In the genomic region with DNA sequence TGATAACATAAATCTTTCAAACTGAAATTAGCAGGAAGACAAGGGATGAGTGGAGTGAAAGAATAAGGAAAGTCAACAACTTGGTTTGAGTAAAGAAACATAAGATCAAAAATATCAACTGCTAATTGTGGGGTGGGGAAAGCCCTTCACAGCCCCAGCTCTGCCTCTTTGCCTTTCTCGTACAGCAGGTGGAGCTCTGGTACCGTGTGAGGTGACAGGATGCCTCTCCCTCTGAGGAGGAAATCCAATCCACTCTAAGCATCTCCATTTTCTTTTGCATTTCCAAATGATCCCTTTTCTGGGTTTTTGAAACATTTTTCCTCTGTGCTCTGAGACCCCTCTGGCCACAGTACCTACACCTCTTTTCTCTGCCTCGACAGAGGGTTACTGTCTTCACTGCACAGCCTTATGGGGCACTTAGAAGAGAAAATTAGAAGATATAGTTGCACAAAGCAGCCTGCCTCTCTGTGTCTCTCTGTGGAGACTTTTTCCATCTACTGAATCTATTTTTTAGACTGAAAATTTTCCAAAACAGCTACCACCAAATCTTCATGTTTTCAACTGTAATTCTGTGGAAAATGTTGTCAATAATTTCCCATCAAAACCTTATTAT, we compare ENCODE assay signal across 8 mouse cellular contexts. TPM values are rescaled to one million over a fixed set of nuclear protein-coding genes. Genes with fewer than 3 reads are reported as not detected.
DNase-seq lines count a peak whose midpoint lies in the region; ATAC-seq and TF ChIP-seq lines count a peak whose summit lies in the region.

No protein-coding gene starts in this region.

- no peak for TF ChIP-seq POLR2A in lung, adult 2 months (IDR thresholded peaks at IDR 0.05; ENCODE audit: borderline replicate concordance, extremely low read depth, low read depth, low read length)

- peak; percentile 96 for TF ChIP-seq CTCF in lung, adult 2 months (IDR thresholded peaks at IDR 0.05; ENCODE audit: insufficient read depth, low read length)

- no peak overlapping the region for H3K4me3 ChIP-seq in ES-E14 (ENCODE audit: insufficient read depth in 1 of 2, low read depth in 1 of 2, low read length in 2 of 2, poor library complexity in 1 of 2, severe bottlenecking in 1 of 2)
- H3K4me3 ChIP-seq in lung, adult 2 months (replicated peaks; ENCODE audit: extremely low read depth, low read depth, low read length) = no peak overlapping the region

- H3K9ac ChIP-seq in ES-E14 (ENCODE audit: insufficient read depth, low read depth, low read length, poor library complexity, severe bottlenecking) = no peak overlapping the region

- in situ Hi-C loops in ES-E14 (cut with MboI; ENCODE audit: low sequenced_read_pairs in 2 of 2, unreplicated experiment in 2 of 2) = loop anchor here in 1 of 2 experiments (25.0 kb wide), 1 partner anchor 246 kb away; no protein-coding TSS in a partner anchor

- H3K9me3 ChIP-seq in ES-E14 (ENCODE audit: control insufficient read depth, insufficient read depth, low read depth, low read length) = no peaks in the 10 kb centered on the region

- DNase-seq in A20 (ENCODE audit: low read depth, low spot score) = peak; percentile 26
- peak; percentile 48 for DNase-seq in ES-E14 (ENCODE audit: low read depth, low spot score)
- DNase-seq in cerebellum, postnatal 25 days = peak; percentile 58 to 73
- peak; percentile 63 to 70 for DNase-seq in frontal cortex, postnatal 36 days (ENCODE audit: low spot score in 2 of 2)
- peak; percentile 65 for DNase-seq in kidney, postnatal 14 days
- peak; percentile 57 for DNase-seq in lung, adult 2 months
- peak; percentile 21 for DNase-seq in retina, postnatal 7 days (ENCODE audit: low read depth, low spot score)

- H3K27ac ChIP-seq in ES-E14 (ENCODE audit: insufficient read depth, low read depth, low read length, poor library complexity, severe bottlenecking) = no peak overlapping the region

- H3K4me1 ChIP-seq in ES-E14 (ENCODE audit: control insufficient read depth in 2 of 2, insufficient read depth in 2 of 2, low read length in 2 of 2, poor library complexity in 1 of 2) = peaks cover 0 to 2% of the 10 kb centered on the region in 2 experiments; a peak in 1 of 4 replicates
- no peaks in the 10 kb centered on the region for H3K4me1 ChIP-seq in lung, adult 2 months (ENCODE audit: control insufficient read depth, insufficient read depth, low read length)

- H3K36me3 ChIP-seq in ES-E14 (ENCODE audit: control insufficient read depth, insufficient read depth, low read length, poor library complexity, severe bottlenecking) = no peaks in the 10 kb centered on the region

- ATAC-seq in megakaryocyte-erythroid progenitor cell, adult 5-6 weeks (replicated peaks; ENCODE audit: low FRiP score, low TSS enrichment, poor library complexity, severe bottlenecking) = no peak

- WGBS in lung, adult 2 months = 5% methylated on average over 3 of the region's 3 CpGs

TF ChIP-seq in ES-E14, 5 proteins besides CTCF, POLR2A, EP300 and RAD21:
- TF ChIP-seq CHD2 (IDR thresholded peaks at IDR 0.05; ENCODE audit: low read depth, low read length) (no peak), HCFC1 (IDR thresholded peaks at IDR 0.05; ENCODE audit: borderline replicate concordance, insufficient read depth, low read length) (no peak), ZC3H11A (IDR thresholded peaks at IDR 0.05; ENCODE audit: borderline replicate concordance, low read depth, low read length) (peak; percentile 98)

RNA-seq across cellular contexts. Expression of gene 4930452B06Rik, which starts 57.4 kb away (rescaled TPM):
- 7.4 and 7.7 TPM in 2 replicates for total RNA-seq in ES-E14 (2012; rRNA removed)
- 1.1 and 1.7 TPM in 2 replicates for polyA plus RNA-seq in lung, adult 2 months (2012; rRNA removed)
- total RNA-seq in megakaryocyte-erythroid progenitor cell, adult 5-6 weeks (2014; fragmentation: Nextera tagmentation) = not detected in 2 replicates
- total RNA-seq in megakaryocyte-erythroid progenitor cell, adult 5-6 weeks (2017) = not detected in 2 replicates
